Mouse (Mus musculus): ENCODE measurements at regions not wholly inside any gene's neighbourhood (a gene's known extent, or its start where the extent isn't known, plus 50 kb on each side); places are given as distances from the start of the nearest gene placed in this dataset.

DNA sequence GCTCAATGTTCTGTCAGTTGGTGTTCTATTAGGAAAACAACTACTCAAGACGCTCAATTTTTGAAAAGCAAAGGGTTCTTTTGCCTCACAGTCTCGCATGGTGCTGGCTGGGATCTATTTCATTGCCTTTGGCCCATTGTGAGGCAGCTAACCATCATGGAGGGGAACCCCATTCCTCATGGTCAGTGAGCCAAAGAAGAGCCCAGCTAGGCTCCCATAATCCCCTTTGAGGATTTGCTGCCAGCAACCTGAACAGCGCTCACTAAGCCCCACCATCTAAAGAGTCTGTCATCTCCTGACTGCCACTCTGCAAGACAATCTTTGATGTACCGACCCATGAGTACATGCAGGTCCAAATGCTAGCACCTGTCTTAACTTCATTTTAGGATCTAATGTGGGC lies 53.1 kb upstream of the Galnt7 start:
- Histone ChIP-seq H3K4me3 (ENCODE audit: low read depth, low read length) (no peak overlapping the region), H3K9me3 (ENCODE audit: control insufficient read depth, low read length) (no peaks in the 10 kb centered on the region), H3K36me3 (ENCODE audit: control insufficient read depth, insufficient read depth, low read length) (no peaks in the 10 kb centered on the region), H3K27me3 (replicated peaks; ENCODE audit: control insufficient read depth, insufficient read depth, low read length) (no peaks in the 10 kb centered on the region), H3K4me1 (replicated peaks; ENCODE audit: control insufficient read depth, insufficient read depth, low read length) (no peaks in the 10 kb centered on the region), H3K27ac (ENCODE audit: low read depth) (no peak overlapping the region), H3K4me2 (ENCODE audit: low read length) (no peak overlapping the region), H3K9ac (ENCODE audit: low read length) (no peak overlapping the region)
- WGBS = 87% methylated on average over 4 of the region's 4 CpGs
- DNase-seq (ENCODE audit: low spot score) (no peak), ATAC-seq (replicated peaks; ENCODE audit: low FRiP score, low TSS enrichment, low read depth) (no peak)

DNA sequence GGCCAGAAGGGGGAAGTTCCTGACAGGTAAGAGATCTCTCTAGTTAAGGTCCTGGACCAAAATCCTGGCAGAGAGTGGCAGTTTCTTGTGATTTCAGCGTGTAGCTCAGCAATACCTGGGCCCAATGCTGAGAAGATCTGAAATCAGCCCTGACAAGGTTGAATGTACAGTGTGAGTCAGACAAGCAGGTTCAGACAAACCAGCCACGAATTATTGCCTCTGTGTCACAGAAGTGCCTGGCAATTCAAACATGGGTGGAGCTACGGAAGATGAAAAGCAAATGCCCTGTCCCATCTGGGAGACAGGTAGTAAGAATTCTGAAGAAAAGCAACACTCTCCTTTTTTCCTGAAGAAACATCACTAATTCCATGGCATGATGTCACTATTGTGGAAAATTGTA lies 51.3 kb upstream of the Galnt7 start:
- H3K4me3 ChIP-seq (ENCODE audit: low read depth, low read length) = no peak overlapping the region
- H3K36me3 ChIP-seq (ENCODE audit: control insufficient read depth, insufficient read depth, low read length) = no peaks in the 10 kb centered on the region
- H3K9me3 ChIP-seq (ENCODE audit: control insufficient read depth, low read length) = no peaks in the 10 kb centered on the region
- DNase-seq (ENCODE audit: low spot score) (no peak), ATAC-seq (replicated peaks; ENCODE audit: low FRiP score, low TSS enrichment, low read depth) (0 out of 2 replicates have a peak, but pooled peaks have one; percentile 53)
- H3K27me3 ChIP-seq (replicated peaks; ENCODE audit: control insufficient read depth, insufficient read depth, low read length) = no peaks in the 10 kb centered on the region
- no peak overlapping the region for H3K27ac ChIP-seq (ENCODE audit: low read depth)
- H3K9ac ChIP-seq (ENCODE audit: low read length) = no peak overlapping the region
- 62% methylated on average over 3 of the region's 3 CpGs for WGBS
- no peaks in the 10 kb centered on the region for H3K4me1 ChIP-seq (replicated peaks; ENCODE audit: control insufficient read depth, insufficient read depth, low read length)
- no peak overlapping the region for H3K4me2 ChIP-seq (ENCODE audit: low read length)

DNA sequence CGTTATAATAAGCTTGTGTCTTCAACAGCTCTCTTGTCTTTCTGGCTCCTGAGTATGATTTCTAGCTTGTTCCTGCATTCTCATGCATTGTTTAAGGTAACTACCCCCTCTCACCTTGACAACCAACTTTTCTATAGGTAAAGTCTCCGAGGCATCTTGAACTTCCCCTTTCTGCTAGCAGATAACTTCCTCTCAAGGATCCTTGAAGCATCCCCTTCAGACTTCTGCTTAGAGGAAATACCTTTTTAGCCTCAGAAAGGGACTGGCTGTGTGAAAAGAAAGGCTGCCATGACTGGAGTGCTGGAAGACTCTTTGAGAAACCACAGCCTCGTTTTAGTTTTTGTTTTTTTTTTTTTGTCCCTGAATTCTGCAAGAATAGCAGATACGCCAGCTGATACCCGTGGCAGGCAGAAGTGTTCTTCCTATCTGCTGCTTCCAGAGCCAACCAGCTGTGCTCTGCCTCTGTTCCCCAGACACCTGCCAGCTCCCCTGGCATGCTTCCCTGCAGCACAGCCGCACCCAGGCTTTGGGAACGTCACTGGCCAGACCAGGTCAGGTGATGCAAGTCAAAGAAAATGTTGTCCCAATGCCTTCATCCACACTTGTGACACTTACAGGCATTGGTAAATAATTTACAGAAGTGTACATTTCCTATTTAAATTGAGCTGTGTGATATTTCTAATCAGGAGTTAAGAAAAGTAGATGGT lies 49.7 kb upstream of the Galnt7 start:
- ATAC-seq (replicated peaks; ENCODE audit: low FRiP score, low TSS enrichment, low read depth) = no peak
- WGBS = 69% methylated on average over 7 of the region's 7 CpGs

More for the DNA sequence above, 49.7 kb upstream of the Galnt7 start:
- no peaks in the 10 kb centered on the region for H3K27me3 ChIP-seq (replicated peaks; ENCODE audit: control insufficient read depth, insufficient read depth, low read length)
- no peaks in the 10 kb centered on the region for H3K4me1 ChIP-seq (replicated peaks; ENCODE audit: control insufficient read depth, insufficient read depth, low read length)
- no peaks in the 10 kb centered on the region for H3K9me3 ChIP-seq (ENCODE audit: control insufficient read depth, low read length)
- no peak for DNase-seq (ENCODE audit: low spot score)
- H3K36me3 ChIP-seq (ENCODE audit: control insufficient read depth, insufficient read depth, low read length) = no peaks in the 10 kb centered on the region
- no peak overlapping the region for H3K9ac ChIP-seq (ENCODE audit: low read length)
- H3K4me2 ChIP-seq (ENCODE audit: low read length) = no peak overlapping the region
- no peak overlapping the region for H3K4me3 ChIP-seq (ENCODE audit: low read depth, low read length)
- H3K27ac ChIP-seq (ENCODE audit: low read depth) = no peak overlapping the region

Data from intestine, embryonic 14.5 days (tissue).